In the genomic region with DNA sequence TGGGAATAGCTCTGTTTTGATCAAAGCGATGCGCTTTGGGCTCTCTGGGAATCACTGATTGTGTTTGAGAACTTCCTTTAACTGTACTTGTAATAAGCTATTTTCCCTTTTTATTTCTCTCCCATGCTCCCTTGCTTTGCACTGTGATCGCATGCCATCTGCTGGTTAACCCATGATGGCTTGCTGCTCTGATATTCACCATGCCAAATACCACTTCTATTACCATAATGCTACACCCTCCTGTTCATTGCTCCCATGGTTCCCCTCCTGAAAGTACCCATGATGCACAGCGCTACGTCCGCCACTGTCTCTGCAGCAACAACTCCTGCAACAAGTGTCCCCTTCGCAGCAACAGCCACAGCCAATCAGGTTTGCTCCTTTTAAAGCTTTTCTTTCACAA, we compare ENCODE assay signal across 15 mouse cellular contexts.
DNase-seq lines count a peak whose midpoint lies in the region; ATAC-seq and TF ChIP-seq lines count a peak whose summit lies in the region.
"Had no signal": no experiment of that assay in that cellular context is flagged by ENCODE, and none has a peak within 500 bp of the region (broad histone marks: within the 10 kb centered on the region; RNA-seq: fewer than 3 reads in every experiment).

No protein-coding gene starts in this region.

- TF ChIP-seq CTCF in heart, adult 2 months (IDR thresholded peaks at IDR 0.05): peak; percentile 36
- peak; percentile 67 for TF ChIP-seq CTCF in midbrain, postnatal 0 days (IDR thresholded peaks at IDR 0.05)

- WGBS in heart, adult 2 months: 93% methylated on average over 7 of the region's 7 CpGs
- 89% methylated on average over 7 of the region's 7 CpGs for WGBS in heart, embryonic 12.5 days
- WGBS in midbrain, postnatal 0 days: 92% methylated on average over 7 of the region's 7 CpGs
- 97% methylated on average over 7 of the region's 7 CpGs for WGBS in midbrain, embryonic 13.5 days

- H3K27me3 ChIP-seq in heart, adult 2 months (ENCODE audit: control insufficient read depth, insufficient read depth, low read length): no peaks in the 10 kb centered on the region
- H3K27me3 ChIP-seq in heart, embryonic 12.5 days (replicated peaks): no peaks in the 10 kb centered on the region
- H3K27me3 ChIP-seq in midbrain, postnatal 0 days (ENCODE audit: insufficient read depth, low read length): no peaks in the 10 kb centered on the region
- no peaks in the 10 kb centered on the region for H3K27me3 ChIP-seq in midbrain, embryonic 13.5 days
- H3K27me3 ChIP-seq: neural tube, embryonic 12.5 days had no signal

- H3K9ac ChIP-seq in heart, adult 2 months (ENCODE audit: low read depth, low read length): no peak overlapping the region
- H3K9ac ChIP-seq in heart, embryonic 12.5 days: no peak overlapping the region
- no peak overlapping the region for H3K9ac ChIP-seq in midbrain, postnatal 0 days (replicated peaks; ENCODE audit: low read length, poor library complexity, severe bottlenecking)
- no peak overlapping the region for H3K9ac ChIP-seq in midbrain, embryonic 13.5 days (replicated peaks)
- H3K9ac ChIP-seq: neural tube, embryonic 12.5 days had no signal

- H3K36me3 ChIP-seq in heart, adult 2 months (ENCODE audit: control insufficient read depth, insufficient read depth, low read length): peaks cover 15% of the 10 kb centered on the region
- peaks cover 70% of the 10 kb centered on the region for H3K36me3 ChIP-seq in heart, embryonic 12.5 days
- H3K36me3 ChIP-seq in midbrain, postnatal 0 days (ENCODE audit: insufficient read depth, low read length): 0 out of 2 replicates have a peak, but pooled peaks cover 4% of the 10 kb centered on the region
- peaks cover 10% of the 10 kb centered on the region; the same call in 1 of the 2 replicates for H3K36me3 ChIP-seq in midbrain, embryonic 13.5 days

- 0 out of 2 replicates have a peak, but pooled peaks cover 2% of the 10 kb centered on the region for H3K79me2 ChIP-seq in heart, adult 2 months (replicated peaks; ENCODE audit: control insufficient read depth, insufficient read depth, low read length)

- TF ChIP-seq EP300 in heart, adult 2 months (IDR thresholded peaks at IDR 0.05; ENCODE audit: insufficient read depth, low read depth, low read length): no peak

- no peak overlapping the region for H3K4me2 ChIP-seq in heart, embryonic 12.5 days
- no peak overlapping the region for H3K4me2 ChIP-seq in midbrain, postnatal 0 days (ENCODE audit: low read depth, low read length, poor library complexity, severe bottlenecking)
- no peak overlapping the region for H3K4me2 ChIP-seq in midbrain, embryonic 13.5 days (replicated peaks)
- H3K4me2 ChIP-seq: midbrain, embryonic 11.5 days; neural tube, embryonic 12.5 days had no signal

- DNase-seq in heart, adult 2 months: no peak
- DNase-seq in layer of hippocampus, adult 9-11 months: peak; percentile 45
- DNase-seq in layer of hippocampus, adult 11-12 months (ENCODE audit: low spot score): no peak
- no peak for DNase-seq in midbrain, postnatal 0 days (ENCODE audit: low spot score)
- DNase-seq in kidney, postnatal 14 days: no peak
- DNase-seq: adrenal gland, adult 2 months; cerebellum, postnatal 10 days; embryo, embryonic 11 days; kidney, adult 9 months; lung, adult 18-20 months; right cerebral cortex, postnatal 4 days had no signal

- no peak for ATAC-seq in heart, embryonic 12.5 days (ENCODE audit: insufficient number of reproducible peaks, low FRiP score)
- ATAC-seq in midbrain, postnatal 0 days (ENCODE audit: low FRiP score): no peak
- no peak for ATAC-seq in midbrain, embryonic 13.5 days

- H3K4me1 ChIP-seq in heart, adult 2 months (ENCODE audit: control insufficient read depth, insufficient read depth, low read length): peaks cover 2% of the 10 kb centered on the region; the same call in 1 of the 2 replicates
- H3K4me1 ChIP-seq in heart, embryonic 12.5 days (replicated peaks): peaks cover 19% of the 10 kb centered on the region
- no peaks in the 10 kb centered on the region for H3K4me1 ChIP-seq in midbrain, postnatal 0 days (ENCODE audit: insufficient read depth, low read length)
- no peaks in the 10 kb centered on the region for H3K4me1 ChIP-seq in midbrain, embryonic 13.5 days (replicated peaks)
- H3K4me1 ChIP-seq: neural tube, embryonic 12.5 days had no signal

- no peak overlapping the region for H3K27ac ChIP-seq in heart, adult 2 months
- no peak overlapping the region for H3K27ac ChIP-seq in heart, embryonic 12.5 days (ENCODE audit: poor library complexity, severe bottlenecking)
- H3K27ac ChIP-seq in midbrain, postnatal 0 days (ENCODE audit: low read depth, low read length): no peak overlapping the region
- H3K27ac ChIP-seq in midbrain, embryonic 13.5 days: no peak overlapping the region
- H3K27ac ChIP-seq: neural tube, embryonic 12.5 days had no signal

- no peak overlapping the region for H3K4me3 ChIP-seq in heart, adult 2 months
- H3K4me3 ChIP-seq in heart, embryonic 12.5 days: no peak overlapping the region
- H3K4me3 ChIP-seq in midbrain, postnatal 0 days (ENCODE audit: low read depth, low read length): no peak overlapping the region
- no peak overlapping the region for H3K4me3 ChIP-seq in midbrain, embryonic 13.5 days (replicated peaks)
- H3K4me3 ChIP-seq: neural tube, embryonic 12.5 days had no signal

- no peak for TF ChIP-seq POLR2A in heart, adult 2 months (IDR thresholded peaks at IDR 0.05; ENCODE audit: insufficient read depth, low read depth, low read length)

- no peaks in the 10 kb centered on the region for H3K9me3 ChIP-seq in heart, embryonic 12.5 days (replicated peaks)
- no peaks in the 10 kb centered on the region for H3K9me3 ChIP-seq in midbrain, postnatal 0 days (ENCODE audit: low read length)
- no peaks in the 10 kb centered on the region for H3K9me3 ChIP-seq in midbrain, embryonic 13.5 days
- H3K9me3 ChIP-seq: neural tube, embryonic 12.5 days had no signal

- intact Hi-C loops in heart, adult 2 months (cut with DNase I): loop anchor here (5.0 to 10.0 kb wide), 2 partner anchors 258 to 330 kb away; no protein-coding TSS in a partner anchor
